Mouse (Mus musculus): ENCODE results near the gene Ctnnbip1. TPM values are rescaled to one million over a fixed set of nuclear protein-coding genes. Genes with fewer than 3 reads are reported as not detected.

Gene Ctnnbip1
- total RNA-seq, 1 experiment from 2014 or later, result 4.7 TPM

DNA sequence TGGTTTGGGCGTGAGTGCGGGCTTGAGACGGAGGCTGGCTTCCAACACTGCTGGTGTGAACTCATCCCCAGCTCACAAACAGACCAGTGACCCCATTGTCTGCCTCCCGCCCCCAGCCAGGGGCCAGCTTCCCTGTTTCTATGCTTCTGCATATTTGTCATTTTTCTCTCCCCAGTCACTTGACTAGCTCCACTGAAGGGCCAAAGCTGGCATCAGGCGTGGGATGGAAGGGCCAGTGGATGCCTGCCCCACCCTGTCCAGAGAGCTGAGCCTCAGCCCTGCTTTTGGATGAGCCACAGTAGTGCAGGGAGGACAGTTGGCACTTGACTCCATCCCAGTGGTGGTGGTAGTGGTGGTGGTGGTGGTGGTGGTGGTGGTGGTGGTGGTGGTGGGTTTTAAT, 39.9 kb downstream of the Ctnnbip1 start:
- ATAC-seq (replicated peaks; ENCODE audit: low read depth, poor library complexity, severe bottlenecking), result no peak

DNA sequence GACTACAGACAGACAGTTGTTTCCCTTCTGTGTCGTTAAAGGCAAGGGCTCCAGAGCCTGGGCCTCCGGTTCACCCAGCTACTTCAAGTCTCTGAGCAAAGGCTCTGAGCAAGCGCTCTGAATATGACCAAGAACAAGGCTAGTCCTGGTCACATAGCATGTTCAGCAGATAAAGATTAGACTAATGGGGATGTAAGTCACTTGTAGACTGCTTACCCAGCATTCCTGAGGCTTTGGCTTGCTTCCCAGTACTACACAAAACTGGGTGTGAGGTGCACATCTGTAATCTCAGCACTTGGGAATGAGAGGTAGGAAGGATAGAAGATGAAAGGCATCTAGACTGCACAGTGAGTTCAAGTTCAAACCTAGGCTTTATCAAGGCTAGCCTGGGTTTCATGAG, 40.4 kb downstream of the Ctnnbip1 start:
- no peak for ATAC-seq (replicated peaks; ENCODE audit: low read depth, poor library complexity, severe bottlenecking)

DNA sequence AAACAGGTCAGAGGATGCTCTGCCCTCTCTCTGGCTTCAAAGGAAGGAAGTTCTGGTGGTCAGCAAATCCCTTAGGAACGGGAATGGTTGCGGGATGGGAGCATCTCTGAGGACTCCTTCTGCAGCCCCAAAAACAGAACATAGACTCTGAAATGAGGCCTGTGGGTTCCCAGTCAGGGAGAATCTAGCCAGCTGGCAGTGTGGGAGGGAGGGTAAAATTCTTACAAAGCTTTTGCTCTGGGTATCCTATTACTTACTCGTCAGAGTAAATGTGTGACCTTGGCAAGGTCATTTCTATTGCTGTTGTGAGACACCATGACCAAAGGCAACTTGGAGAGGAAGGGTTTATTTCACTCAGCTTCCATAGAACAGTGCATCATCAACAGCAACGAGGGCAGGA, 43.4 kb downstream of the Ctnnbip1 start:
- no peak for ATAC-seq (replicated peaks; ENCODE audit: low read depth, poor library complexity, severe bottlenecking)

DNA sequence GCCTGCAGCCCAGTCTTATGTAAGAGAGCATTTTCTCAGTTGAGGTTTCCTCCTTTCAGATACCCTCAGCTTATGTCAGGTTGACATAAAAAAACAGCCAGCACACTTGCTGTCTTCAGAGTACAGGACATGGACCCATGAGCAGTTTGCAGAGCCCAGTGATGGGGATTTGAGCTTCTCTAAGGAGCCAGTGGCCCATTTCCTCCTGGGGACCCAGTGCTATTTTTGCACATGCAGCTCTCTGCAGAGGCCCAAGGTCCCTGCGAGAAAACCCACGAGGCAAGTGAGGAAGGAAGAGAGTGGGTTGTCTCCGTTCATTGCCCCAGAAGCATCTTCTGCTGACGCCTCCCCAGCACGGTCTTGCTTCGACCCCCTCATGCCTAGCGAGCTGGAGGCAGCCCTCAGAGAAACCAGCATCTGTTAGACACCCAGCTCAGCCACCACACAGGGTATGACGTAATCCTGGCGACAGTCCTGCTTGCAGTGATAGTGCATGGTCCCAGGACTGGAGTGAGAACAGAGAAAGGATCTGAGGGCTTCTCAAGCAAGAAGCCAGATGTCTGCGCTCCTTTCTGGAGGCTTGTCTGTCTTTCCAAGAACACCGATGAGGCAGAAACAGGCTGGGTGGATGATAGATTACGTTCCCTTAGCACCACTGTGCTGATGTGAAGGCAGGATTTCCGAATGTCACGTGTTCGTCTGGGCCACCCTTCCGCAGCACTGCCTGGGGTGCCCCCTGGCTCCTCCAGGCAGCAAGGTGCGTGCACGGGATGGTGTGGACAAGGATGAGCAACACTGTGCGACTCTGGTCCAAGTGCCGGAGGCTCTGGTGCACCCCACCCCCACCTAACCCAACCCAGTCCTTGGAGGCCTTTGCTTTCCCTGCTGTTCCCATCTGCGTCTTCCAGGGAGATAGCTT, 44.2 kb downstream of the Ctnnbip1 start:
- ATAC-seq (replicated peaks; ENCODE audit: low read depth, poor library complexity, severe bottlenecking), result peak; percentile 91

DNA sequence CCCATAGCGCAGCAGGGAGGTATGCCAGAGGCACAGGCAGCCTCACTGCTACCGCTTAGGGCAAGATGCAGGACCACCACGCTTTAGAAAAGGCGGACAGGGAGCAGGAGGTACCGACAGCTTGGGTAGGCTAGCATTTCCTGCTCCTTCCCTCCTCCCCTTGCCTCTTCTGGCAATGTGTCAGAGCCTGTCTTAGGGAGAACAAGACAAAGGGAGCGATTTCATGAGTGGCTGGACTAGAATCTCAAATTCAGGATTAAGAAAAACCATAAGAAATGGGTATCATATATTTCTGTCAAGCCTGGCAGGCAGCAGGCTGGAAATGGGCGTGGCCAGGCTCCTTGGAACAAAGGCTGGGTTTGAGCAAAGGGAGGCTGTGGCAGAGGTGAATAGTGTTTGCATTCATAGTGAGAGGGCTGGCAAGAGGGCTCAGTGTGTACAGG, 44.9 kb downstream of the Ctnnbip1 start:
- ATAC-seq (replicated peaks; ENCODE audit: low read depth, poor library complexity, severe bottlenecking), result no peak

DNA sequence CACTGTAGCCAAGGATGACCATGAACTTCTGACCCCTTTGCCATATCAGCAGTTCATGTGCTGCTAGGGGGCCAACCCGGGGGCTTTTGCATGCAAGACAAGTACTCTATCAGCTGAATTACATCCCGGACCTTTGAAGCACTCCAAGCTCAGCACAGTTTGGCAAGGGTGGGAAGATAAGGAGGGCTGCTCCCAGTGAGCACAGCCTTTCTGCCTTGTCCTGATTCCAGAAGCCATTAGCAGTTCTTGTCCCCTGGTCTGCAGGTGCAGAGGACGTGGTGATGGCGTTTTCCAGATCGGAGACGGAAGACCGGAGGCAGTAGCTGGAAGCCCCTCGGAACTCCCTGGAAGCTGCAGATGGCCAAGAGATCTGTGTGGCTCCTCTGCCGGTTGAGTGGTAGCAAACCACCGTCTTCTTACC, 45.9 kb downstream of the Ctnnbip1 start:
- no peak for ATAC-seq (replicated peaks; ENCODE audit: low read depth, poor library complexity, severe bottlenecking)

DNA sequence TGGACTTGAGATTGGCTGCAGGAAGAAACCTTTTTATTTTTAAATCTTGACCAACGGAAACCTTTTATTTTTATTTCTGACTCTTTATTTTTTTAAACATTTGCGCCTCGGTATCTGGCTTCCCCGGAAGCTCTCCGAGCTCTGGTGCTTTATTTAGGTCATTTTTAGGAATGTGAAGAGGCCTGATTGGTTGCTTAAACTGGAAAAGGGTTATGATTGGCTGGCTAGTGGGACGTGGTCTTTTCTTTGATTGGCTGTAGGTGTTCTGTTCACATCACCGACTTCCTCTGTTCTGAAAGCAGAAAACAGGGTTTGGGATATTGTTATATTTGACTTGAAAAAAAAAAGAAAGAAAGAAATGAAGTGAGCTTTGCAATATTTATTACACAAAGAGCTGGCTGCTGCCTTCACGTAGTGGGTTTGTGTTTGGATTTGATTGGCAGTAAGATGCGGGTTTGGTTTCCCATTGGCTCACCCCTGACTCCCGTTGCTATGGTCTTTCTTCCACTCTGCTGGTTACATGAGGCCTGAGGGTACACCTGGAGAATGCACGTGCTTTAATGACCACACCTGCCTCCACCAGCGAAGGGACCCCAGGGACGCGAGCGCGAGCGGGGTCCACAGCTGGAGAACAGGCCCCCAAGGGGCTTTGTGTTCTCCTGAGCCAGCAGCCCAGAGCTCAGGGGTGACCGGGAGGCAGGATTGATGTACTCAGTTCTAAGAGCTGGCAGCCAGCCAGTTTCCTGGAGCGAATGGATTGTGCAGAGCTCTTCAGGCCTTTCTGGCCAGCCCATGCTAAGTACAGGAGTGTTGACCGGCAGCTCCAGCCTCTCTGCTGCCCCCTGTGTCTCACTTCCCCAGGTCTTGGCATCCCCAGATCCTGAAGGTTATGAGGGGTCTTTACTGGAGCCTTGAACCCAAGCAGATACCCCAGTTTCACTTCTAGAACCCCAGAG, 46.7 kb downstream of the Ctnnbip1 start:
- no peak for ATAC-seq (replicated peaks; ENCODE audit: low read depth, poor library complexity, severe bottlenecking)

DNA sequence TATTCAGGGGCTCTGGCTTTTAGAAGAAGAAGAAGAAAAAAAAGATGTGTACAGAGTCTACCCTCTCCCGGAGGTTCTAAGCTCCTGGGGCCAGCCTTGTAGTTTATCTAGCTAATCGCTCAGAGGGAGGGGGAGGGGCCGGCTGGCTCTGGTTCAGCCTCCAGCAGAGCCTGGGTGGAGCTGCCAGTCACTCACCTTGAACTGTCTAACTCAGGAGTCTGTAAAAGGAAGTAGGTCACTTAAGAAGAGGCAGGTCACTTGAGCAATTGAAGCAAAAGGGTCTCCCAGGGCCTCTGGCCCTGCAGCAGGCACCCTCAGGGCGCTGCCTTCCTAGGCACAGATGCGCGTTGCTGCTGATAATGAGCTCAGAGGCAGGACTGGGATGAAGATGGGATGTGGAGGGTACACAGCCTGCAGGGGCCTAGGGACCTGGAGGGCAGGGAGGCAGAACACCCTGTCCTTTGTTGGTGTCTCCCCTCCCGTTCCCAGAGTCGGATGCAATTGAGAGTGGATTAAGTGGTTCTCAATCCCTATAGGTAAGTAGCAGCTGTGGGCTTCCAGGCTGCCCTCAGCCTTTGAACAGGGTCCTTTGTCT, 49.5 kb downstream of the Ctnnbip1 start:
- no peak for ATAC-seq (replicated peaks; ENCODE audit: low read depth, poor library complexity, severe bottlenecking)

DNA sequence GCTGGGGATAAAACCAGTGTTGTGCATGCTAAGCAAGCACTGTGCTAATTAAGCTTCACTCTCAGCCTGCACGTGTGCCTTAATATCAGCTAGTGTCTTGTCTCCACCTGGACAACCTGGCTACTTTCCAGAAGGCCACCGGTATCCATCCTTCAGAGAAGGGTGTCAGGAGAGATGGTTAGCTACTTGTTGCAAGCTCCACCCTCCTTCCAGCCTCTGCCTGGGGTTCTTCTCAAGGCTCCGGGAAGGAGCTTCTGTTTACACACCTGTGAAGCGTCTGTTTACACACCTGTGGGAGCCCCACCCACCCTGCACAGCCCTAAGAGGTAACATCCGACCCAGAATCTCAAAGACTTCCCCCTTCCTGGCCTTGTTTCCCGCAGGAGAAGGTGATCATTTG, 50.6 kb downstream of the Ctnnbip1 start:
- no peak for ATAC-seq (replicated peaks; ENCODE audit: low read depth, poor library complexity, severe bottlenecking)

DNA sequence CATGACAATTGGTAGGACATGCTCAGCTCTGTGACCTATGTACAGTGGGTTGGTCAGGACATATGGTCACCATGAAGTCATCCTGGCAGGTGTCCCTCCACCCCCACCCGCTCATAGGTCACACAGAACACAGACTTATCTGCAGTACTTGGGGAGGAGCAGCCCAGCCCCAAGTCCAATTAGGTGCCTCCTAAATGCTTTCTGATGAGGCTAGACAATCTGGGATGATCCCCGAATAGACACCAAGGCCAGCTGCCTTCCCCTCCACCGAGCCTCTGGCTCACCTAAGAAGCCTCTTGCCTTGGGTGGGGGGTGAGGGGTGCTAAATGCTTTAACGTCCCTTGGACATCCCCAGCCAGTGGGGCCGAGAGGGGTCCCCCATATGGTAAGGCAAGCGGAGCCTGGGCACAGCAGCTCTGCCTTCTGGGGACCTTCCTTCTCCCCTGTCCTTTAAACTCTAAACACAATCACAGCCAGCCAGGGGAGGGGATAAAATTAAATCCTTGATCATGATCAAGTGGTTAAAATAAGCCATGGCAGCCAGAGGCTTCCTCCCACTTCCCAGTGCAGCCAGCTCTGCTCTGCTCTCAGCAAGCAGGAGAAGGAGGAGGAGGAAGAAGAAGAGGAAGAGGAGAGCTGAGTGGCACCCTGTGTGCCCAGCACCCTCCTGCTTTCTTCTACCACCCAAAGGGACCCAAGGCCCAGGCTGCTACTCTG, 51.9 kb downstream of the Ctnnbip1 start:
- no peak for ATAC-seq (replicated peaks; ENCODE audit: low read depth, poor library complexity, severe bottlenecking)

DNA sequence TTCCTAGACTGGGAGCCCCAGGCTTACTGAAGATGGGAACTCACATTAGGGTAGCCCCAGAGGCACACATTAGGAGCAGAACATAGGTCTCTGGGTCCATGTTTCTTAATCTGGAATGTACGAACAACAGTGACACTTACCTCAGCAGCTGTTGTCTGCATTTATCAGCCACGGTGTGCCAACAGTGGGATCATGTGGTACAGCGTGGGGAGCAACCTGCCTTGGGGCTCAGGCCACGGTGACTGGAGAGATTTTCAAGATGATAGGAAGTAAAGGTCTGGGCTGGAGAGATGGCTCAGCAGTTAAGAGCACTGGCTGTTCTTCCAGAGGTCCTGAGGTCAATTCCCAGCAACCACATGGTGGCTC, 52.4 kb downstream of the Ctnnbip1 start:
- ATAC-seq (replicated peaks; ENCODE audit: low read depth, poor library complexity, severe bottlenecking), result no peak

DNA sequence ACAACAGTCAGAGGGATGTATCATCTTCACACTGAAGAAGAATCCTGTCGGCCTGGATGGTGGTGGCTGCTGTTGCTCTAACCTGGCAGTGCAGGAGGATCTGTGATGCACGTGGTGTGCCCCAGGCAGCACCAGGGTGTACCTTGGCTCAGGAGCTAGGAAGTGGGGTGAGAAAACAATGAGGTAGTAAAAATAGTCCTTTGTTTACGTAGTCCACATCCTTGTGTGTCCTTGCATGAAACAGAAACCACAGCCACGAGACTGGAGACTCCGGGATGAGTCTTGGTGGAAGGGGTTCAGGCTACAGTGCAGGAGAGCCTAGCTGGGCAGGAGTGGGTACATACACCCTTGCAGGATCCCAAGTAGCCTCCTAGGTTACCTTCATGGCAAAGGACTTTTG, 53.2 kb downstream of the Ctnnbip1 start:
- no peak for ATAC-seq (replicated peaks; ENCODE audit: low read depth, poor library complexity, severe bottlenecking)

DNA sequence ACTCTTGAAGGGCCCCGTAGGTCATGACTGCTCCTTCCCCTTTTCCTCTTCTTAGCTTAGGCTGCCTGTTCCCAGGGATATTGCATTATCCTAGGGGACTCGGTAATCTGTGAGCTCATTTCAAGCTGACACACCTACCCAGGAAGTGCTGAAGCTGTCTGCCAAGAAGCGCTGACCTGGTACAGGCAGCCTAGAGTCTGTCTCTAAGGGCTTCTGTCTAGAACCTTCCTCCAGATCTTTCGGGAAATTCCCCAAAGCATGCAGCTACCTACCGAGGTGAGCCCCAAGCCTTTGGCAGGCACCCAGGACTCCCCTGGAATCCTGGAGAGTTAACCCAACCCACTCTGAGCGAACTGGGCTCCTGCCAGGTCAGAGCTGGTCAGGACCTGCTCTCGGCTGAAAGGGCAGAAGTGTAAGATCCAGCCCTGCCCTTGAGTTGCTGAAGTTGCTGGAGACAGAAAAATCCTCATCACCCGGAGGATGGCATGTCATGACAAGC, 53.7 kb downstream of the Ctnnbip1 start:
- no peak for ATAC-seq (replicated peaks; ENCODE audit: low read depth, poor library complexity, severe bottlenecking)

DNA sequence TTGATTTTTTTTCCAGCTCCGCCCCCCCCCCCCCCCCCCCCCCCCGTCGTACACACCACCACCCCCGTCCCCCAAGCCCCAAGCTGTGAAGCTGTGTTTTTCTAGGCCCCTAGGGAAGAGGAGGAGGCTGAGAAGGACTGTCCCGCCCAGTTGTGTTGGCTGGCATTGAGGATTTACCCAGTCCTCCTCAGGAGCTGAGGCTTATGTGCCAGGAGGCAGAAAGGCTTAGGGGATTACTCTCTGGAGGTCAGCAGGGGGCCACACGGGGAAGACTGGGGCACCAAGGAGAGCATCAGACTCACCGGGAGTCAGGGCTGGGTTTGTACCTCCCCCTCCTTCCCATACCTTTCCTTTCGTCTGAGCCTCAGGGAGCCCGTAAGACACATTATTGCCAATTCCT, 54.4 kb downstream of the Ctnnbip1 start:
- no peak for ATAC-seq (replicated peaks; ENCODE audit: low read depth, poor library complexity, severe bottlenecking)

DNA sequence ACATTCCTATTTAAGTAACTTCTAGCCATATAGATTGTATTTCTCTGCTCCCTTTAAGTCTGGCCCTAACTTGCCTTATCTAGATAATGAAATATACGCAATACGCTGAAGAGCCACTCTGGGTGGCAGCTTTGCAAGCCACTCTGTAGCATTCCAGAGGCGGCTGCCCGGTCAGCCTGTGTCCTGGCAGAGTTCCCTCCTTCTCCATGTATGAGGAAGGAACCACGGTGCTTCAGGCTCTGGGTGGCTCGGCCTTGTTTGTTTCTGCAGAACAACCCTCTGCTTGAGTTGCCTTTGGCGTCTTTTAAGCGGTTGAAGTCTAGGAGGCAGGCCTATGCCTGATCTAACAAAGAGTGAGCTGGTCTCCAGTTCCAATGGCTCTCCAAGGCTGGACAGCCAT, 54.8 kb downstream of the Ctnnbip1 start:
- no peak for ATAC-seq (replicated peaks; ENCODE audit: low read depth, poor library complexity, severe bottlenecking)

DNA sequence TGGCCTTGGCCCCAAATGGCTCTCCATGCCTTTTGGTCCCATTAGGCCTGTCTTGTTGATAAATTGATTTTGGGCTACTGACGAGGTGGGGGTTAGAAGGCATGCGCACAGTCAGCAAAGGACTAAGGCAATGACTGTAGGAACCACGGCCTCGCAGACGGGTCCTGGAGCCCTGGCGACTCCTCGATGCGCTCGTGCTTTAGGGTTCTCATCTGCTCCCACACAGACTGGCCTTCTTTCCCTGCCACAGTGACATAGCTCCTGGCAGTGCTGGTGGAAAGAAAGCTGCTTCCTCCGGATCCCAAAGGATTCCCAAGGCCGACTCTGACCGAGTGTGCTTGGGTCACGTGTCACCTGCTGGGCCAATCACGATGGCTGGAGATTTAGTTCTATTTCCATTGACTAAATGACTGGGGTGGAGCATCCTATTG, 56.4 kb downstream of the Ctnnbip1 start:
- ATAC-seq (replicated peaks; ENCODE audit: low read depth, poor library complexity, severe bottlenecking), result no peak

DNA sequence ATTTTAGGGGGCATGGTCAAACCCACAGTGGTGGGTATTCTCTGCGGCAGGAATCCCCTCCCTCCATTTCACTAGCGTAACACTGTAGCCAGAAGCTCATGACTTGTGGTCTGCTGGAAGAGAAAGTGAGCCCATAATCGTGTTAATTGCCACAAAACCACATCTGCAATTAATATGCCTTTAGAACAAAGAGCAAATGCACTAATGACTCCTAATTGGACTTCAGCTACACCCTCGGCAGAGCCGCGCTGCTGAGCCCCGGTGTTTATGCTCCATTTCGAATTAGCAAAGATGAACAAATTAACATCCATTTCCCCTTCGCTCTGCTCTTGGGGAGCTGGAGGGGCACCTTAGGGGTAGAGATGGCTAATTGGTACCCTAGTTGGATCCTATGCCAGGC, 58.0 kb downstream of the Ctnnbip1 start:
- no peak for ATAC-seq (replicated peaks; ENCODE audit: low read depth, poor library complexity, severe bottlenecking)

DNA sequence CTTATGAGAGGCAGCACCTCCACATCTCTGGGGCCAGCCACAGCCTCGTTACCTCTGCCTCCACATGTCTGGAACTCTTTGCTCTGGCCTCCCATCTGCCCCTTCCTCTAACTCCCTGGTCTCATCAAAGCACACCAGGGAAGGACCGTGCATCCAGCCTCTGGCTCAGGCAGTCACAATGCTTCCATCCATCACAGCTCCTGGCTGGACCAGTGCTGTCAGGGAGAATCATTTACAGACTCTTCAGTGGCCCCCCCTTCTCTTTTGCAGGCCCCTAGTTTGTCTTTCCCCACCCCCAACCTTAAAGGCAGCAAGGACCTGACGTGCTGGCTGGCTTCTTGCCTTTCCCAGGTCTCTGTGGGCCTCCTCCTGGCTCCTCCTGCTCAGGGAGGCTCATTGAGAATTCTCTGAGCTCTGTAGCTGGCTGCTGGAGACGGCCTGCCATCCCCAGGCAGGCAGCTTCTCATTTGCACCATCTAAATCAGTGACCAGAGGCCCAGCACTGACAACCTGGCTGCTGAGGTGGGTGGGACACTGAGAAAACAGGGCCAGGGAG, 59.0 kb downstream of the Ctnnbip1 start:
- no peak for ATAC-seq (replicated peaks; ENCODE audit: low read depth, poor library complexity, severe bottlenecking)

DNA sequence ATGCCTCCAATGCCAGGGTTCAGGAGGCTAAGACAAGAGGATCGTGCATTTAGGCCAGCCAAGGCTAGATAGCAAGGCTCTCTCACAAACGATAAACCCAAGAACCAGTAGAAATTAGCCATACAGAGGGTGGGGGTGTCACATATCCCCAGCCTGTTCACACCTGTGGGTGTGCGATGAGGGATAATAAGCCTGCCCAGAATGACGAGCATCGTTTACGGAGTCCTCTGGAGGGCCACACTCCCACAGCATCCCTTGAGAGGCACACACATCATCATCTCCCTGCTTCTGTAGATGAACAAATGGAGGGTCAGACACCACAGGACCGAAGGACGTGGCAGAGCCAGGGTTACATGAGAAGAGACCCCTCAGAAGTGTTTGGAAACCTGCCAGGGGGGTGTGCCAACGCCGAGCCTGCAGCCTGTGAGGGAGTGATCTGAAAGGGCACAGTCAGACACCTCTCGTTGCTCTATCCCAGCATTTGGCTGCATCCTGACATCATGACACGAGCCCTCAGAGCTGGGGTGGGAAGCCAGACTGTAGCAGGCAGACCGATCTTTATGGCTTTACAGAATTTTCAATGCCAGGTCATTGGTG, 60.1 kb downstream of the Ctnnbip1 start:
- ATAC-seq (replicated peaks; ENCODE audit: low read depth, poor library complexity, severe bottlenecking), result no peak

Data from common myeloid progenitor, adult 5-6 weeks (primary cell).